Mouse (Mus musculus): Measurements from ENCODE around the gene Olfr127. TPM values are rescaled to one million over a fixed set of nuclear protein-coding genes. Genes with fewer than 3 reads are reported as not detected.

The Olfr127 gene
- not detected for total RNA-seq (2023)

DNA sequence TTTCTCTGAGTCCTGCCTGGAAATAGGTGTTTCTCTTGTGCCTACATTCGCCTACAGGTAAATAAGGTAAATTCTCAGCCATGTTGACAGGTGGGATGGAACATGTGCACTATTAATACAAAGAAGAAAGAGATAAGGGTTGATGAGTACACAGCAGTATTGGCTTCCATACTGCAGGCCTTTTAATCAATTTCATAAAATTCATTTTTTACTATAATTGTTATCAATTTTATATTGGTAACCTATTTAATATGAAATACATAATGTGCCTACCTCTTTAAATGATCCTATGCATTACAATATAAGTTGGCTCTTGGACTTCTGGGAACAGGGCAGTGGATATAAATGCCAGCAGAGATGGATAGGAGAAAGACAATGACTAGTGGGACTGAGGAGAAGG lies at the start of gene Olfr127:
Gene Olfr127, plus strand, starts transcription at position 301 of the 400 bp plus-strand sequence.

GRCm38 (mm10) chr17:37920248-37920647 lies 20.0 kb downstream of the Olfr127 start, which contains the start of gene Olfr128:
Olfr128 (plus strand) TSS chr17:37920548.

DNA sequence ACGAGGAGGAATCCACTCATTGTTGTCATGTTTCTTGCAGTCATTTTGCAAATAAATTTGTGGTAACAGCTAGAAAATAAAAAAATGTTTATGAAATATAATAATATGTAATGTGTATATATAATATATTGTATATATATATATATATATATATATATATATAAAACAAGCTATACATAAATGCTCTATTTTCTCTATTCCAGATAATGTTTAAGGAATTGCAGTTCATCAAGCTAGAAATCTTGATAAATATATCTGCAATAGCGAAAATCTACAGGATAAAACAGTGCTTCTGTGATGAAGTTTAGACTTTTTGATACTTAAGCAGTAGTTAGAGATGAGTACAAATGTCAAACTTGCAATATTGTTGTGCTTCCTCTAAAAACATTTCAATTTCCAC lies 52.7 kb downstream of the Olfr127 start, which contains the start of gene Olfr761:
Gene Olfr761, minus strand, starts transcription at position 101 of the 400 bp plus-strand sequence.

Other genes with a start within 250 kb of the Olfr127 start
- not detected for gene Olfr117, start 236.7 kb upstream of the Olfr127 start, total RNA-seq (2023)
- gene Olfr118, start 233.4 kb upstream of the Olfr127 start, total RNA-seq (2023): not detected
- gene Olfr119, start 203.9 kb upstream of the Olfr127 start, total RNA-seq (2023): not detected
- gene Olfr120, start 178.6 kb upstream of the Olfr127 start, total RNA-seq (2023): not detected
- not detected for gene Olfr121, start 151.6 kb upstream of the Olfr127 start, total RNA-seq (2023)
- gene Olfr122, start 131.8 kb upstream of the Olfr127 start, total RNA-seq (2023): not detected
- gene Olfr123, start 106.9 kb upstream of the Olfr127 start, total RNA-seq (2023): not detected
- not detected for gene Olfr124, start 100.5 kb upstream of the Olfr127 start, total RNA-seq (2023)
- gene Olfr125, start 67.5 kb upstream of the Olfr127 start, total RNA-seq (2023): not detected
- not detected for gene Olfr126, start 53.0 kb upstream of the Olfr127 start, total RNA-seq (2023)
- not detected for gene Olfr128, start 20.1 kb downstream of the Olfr127 start, total RNA-seq (2023)
- gene Olfr761, start 52.6 kb downstream of the Olfr127 start, total RNA-seq (2023): not detected
- gene Olfr129, start 159.6 kb downstream of the Olfr127 start, total RNA-seq (2023): not detected
- not detected for gene Olfr130, start 163.5 kb downstream of the Olfr127 start, total RNA-seq (2023)
- not detected for gene Olfr131, start 188.3 kb downstream of the Olfr127 start, total RNA-seq (2023)
- gene Olfr132, start 234.1 kb downstream of the Olfr127 start, total RNA-seq (2023): not detected
- not detected for gene Olfr133, start 244.8 kb downstream of the Olfr127 start, total RNA-seq (2023)